Mouse (Mus musculus) CH12.LX (cell line): Measurements from ENCODE around the gene Sesn1. TPM values are rescaled to one million over a fixed set of nuclear protein-coding genes. Genes with fewer than 3 reads are reported as not detected.
A peak's percentile ranks its signal among the peaks of the same experiment; 100 is the strongest.

Experiments
- DNase-seq: peaks from one replicate; pipeline ENCODE4 v3.0.0-alpha.2; 2013; ENCODE audit errors: extremely low read depth
- H3K27ac ChIP-seq: 2 replicates; pipeline ENCODE4 v1.5.1; 2012; ENCODE audit warnings: low read depth, mild to moderate bottlenecking, control low read depth, moderate library complexity; ENCODE audit not compliant: insufficient read depth
- H3K27me3 ChIP-seq: replicated peaks from 2 replicates; pipeline ENCODE3; 2012; ENCODE audit warnings: inconsistent platforms
- H3K36me3 ChIP-seq, 2 experiments: replicated peaks in 1 of 2; 2 replicates each; pipeline versions ENCODE3 to v1.6.1; 2012; ENCODE audit warnings: inconsistent platforms in 1 of 2, low read length in 1 of 2, mild to moderate bottlenecking in 1 of 2, mixed read lengths in 1 of 2, moderate library complexity in 1 of 2; ENCODE audit not compliant: control insufficient read depth in 1 of 2, insufficient read depth in 1 of 2
- H3K4me1 ChIP-seq, 2 experiments: 2 replicates each; pipeline ENCODE4 v1.6.1; 2012; ENCODE audit warnings: inconsistent platforms in 1 of 2, moderate library complexity in 1 of 2; ENCODE audit not compliant: insufficient read depth in 2 of 2, control insufficient read depth in 1 of 2
- H3K4me2 ChIP-seq: 2 replicates; pipeline ENCODE4 v1.6.1; 2012; ENCODE audit warnings: low read depth, mild to moderate bottlenecking, control low read depth; ENCODE audit not compliant: poor library complexity, insufficient read depth, severe bottlenecking
- H3K4me3 ChIP-seq, 3 experiments: fragments of 150-350 bp in 1 of 3; sonication (generic) in 1 of 3; replicated peaks in 1 of 3; 2 replicates each; pipeline versions ENCODE3 to v1.5.1; 2011 to 2012; ENCODE audit warnings: low read depth in 2 of 3, low read length in 2 of 3, mild to moderate bottlenecking in 2 of 3, moderate library complexity in 2 of 3, control low read depth in 1 of 3, improper control_type of control experiment in 1 of 3, inconsistent platforms in 1 of 3, mixed read lengths in 1 of 3; ENCODE audit not compliant: poor library complexity in 1 of 3
- H3K79me2 ChIP-seq: replicated peaks from 2 replicates; pipeline ENCODE4 v1.6.1; 2012; ENCODE audit warnings: mild to moderate bottlenecking, moderate library complexity; ENCODE audit not compliant: control insufficient read depth, poor library complexity, insufficient read depth, severe bottlenecking; ENCODE audit errors: extremely low read depth
- H3K9ac ChIP-seq: 2 replicates; pipeline ENCODE4 v1.6.1; 2012; ENCODE audit warnings: low read depth, mild to moderate bottlenecking, control low read depth, moderate library complexity; ENCODE audit not compliant: insufficient read depth
- H3K9me3 ChIP-seq: replicated peaks from 2 replicates; pipeline ENCODE3; 2012; ENCODE audit warnings: low read length, inconsistent platforms, mixed read lengths
- CHD1 ChIP-seq: IDR thresholded peaks from 2 replicates; pipeline ENCODE4 v1.6.1; 2012; ENCODE audit warnings: low read depth, low read length, improper control_type of control experiment, inconsistent platforms
- EP300 ChIP-seq: IDR thresholded peaks from 2 replicates; pipeline ENCODE4 v1.6.1; 2011; ENCODE audit warnings: low read length, improper control_type of control experiment
- GABPA ChIP-seq: IDR thresholded peaks from 2 replicates; pipeline ENCODE4 v1.6.1; 2012; ENCODE audit warnings: low read depth, low read length, improper control_type of control experiment, inconsistent platforms; ENCODE audit not compliant: insufficient replicate concordance
- HCFC1 ChIP-seq: IDR thresholded peaks from 2 replicates; pipeline ENCODE4 v1.6.1; 2012; ENCODE audit warnings: low read depth, mild to moderate bottlenecking, inconsistent platforms, low read length, improper control_type of control experiment
- MAFK ChIP-seq: IDR thresholded peaks from 2 replicates; pipeline ENCODE4 v1.6.1; 2011; ENCODE audit warnings: low read length, improper control_type of control experiment; ENCODE audit not compliant: insufficient replicate concordance
- MAZ ChIP-seq: IDR thresholded peaks from 2 replicates; pipeline ENCODE4 v1.6.1; 2012; ENCODE audit warnings: low read depth, mild to moderate bottlenecking, inconsistent platforms, low read length, improper control_type of control experiment, moderate library complexity
- MXI1 ChIP-seq: IDR thresholded peaks from 2 replicates; pipeline ENCODE4 v1.6.1; 2011; ENCODE audit warnings: mild to moderate bottlenecking, low read depth, low read length, improper control_type of control experiment
- MYC ChIP-seq: IDR thresholded peaks from 2 replicates; pipeline ENCODE4 v1.6.1; 2011; ENCODE audit warnings: low read depth, mild to moderate bottlenecking, improper control_type of control experiment, low read length
- NELFE ChIP-seq: IDR thresholded peaks from 2 replicates; pipeline ENCODE4 v1.6.1; 2011; ENCODE audit warnings: low read depth, low read length, improper control_type of control experiment
- POLR2A ChIP-seq: IDR thresholded peaks from 2 replicates; pipeline ENCODE4 v1.6.1; 2011; ENCODE audit warnings: low read depth, mild to moderate bottlenecking, improper control_type of control experiment, low read length
- RAD21 ChIP-seq: IDR thresholded peaks from 2 replicates; pipeline ENCODE4 v1.6.1; 2011; ENCODE audit warnings: low read depth, mild to moderate bottlenecking, low read length, improper control_type of control experiment, moderate library complexity
- TCF12 ChIP-seq: IDR thresholded peaks from 2 replicates; pipeline ENCODE4 v1.6.1; 2014; ENCODE audit warnings: low read depth, mild to moderate bottlenecking, inconsistent platforms, low read length, improper control_type of control experiment
- dilution Hi-C: fragments of 300-500 bp; cut with MboI; formaldehyde crosslinking; loops from 2 replicates; pipeline ENCODE4 v1.14.3; 2020; ENCODE audit warnings: low sequenced_read_pairs; ENCODE audit not compliant: extremely low pct_unique_long_range_greater_than_20kb, extremely low pct_ligation_motif_present
- in situ Hi-C: fragments of 300-500 bp; cut with MboI; formaldehyde crosslinking; loops from 3 replicates; pipeline ENCODE4 v1.14.3; 2019; ENCODE audit warnings: low sequenced_read_pairs, low pct_ligation_motif_present, low pct_unique_long_range_greater_than_20kb, mixed read lengths
- polyA plus RNA-seq: library from polyadenylated mRNA; unstranded; fragments of >175 nt; gene quantifications from 2 replicates; pipeline ENCODE4 v1.2.1, GENCODE M21; 2012; ENCODE audit warnings: low read depth; ENCODE audit not compliant: insufficient read length
- total RNA-seq, 2 experiments: library from RNA; depleted of rRNA; stranded (reverse); fragments of 300-350 nt in 1 of 2; fragments of >200 nt in 1 of 2; gene quantifications; 2 replicates each; pipeline ENCODE4 v1.2.3; 2012 to 2014

The Sesn1 gene
- total and polyA plus RNA-seq, 3 experiments: 10.4 to 27.8 (median 22.0) TPM

- in situ Hi-C loops (loop anchor here (10.0 to 25.0 kb wide), 2 partner anchors 118 to 441 kb away; partner anchors contain the start of gene Cd164), dilution Hi-C loops (no loop called here)
- Histone ChIP-seq H3K4me1 (peaks cover 0 to 34% of the 10 kb centered on the region in 2 experiments; a peak in 2 of 4 replicates), H3K9me3 (no peaks in the 10 kb centered on the region), H3K79me2 (no peaks in the 10 kb centered on the region), H3K4me3 (peak overlapping the region; percentile 53 to 85 (median 68)), H3K27ac (peak overlapping the region; percentile 4; the same call in 1 of the 2 replicates), H3K9ac (peak overlapping the region; percentile 58), H3K4me2 (0 out of 2 replicates have a peak overlapping the region, but pooled peaks have one; percentile 68), H3K36me3 (peaks cover 0 to 7% of the 10 kb centered on the region in 2 experiments), H3K27me3 (no peaks in the 10 kb centered on the region)
- TF ChIP-seq MAFK (no peak), GABPA (no peak), CHD1 (no peak), MXI1 (no peak), HCFC1 (no peak), MYC (no peak), RAD21 (no peak), EP300 (no peak), NELFE (no peak), MAZ (no peak)
- peak; percentile 14 for DNase-seq
Observed at GRCm38 (mm10) chr10:41952850-41953527, 143.3 kb downstream of the Sesn1 start.

DNA sequence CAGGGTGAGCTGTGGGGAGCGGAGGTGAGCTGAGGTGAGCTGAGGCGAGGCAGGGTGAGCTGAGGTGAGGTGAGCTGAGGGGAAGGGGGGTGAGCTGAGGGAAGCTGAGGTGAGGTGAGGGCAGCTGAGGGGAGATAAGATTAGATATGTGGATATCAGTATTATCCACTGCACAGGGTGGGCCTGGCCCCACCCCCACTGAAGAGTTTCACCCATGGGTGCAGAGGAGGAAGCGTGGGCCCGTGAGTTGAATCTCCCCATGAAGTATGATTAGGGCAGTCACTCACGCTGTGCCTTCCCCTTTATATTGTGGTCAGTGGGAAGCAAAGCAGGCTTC lies 143.8 kb downstream of the Sesn1 start:
- Histone ChIP-seq H3K27me3 (no peaks in the 10 kb centered on the region), H3K9ac (peak overlapping the region; percentile 58), H3K79me2 (no peaks in the 10 kb centered on the region), H3K4me3 (peak overlapping the region; percentile 53 to 85 (median 68)), H3K9me3 (no peaks in the 10 kb centered on the region), H3K36me3 (peaks cover 0 to 7% of the 10 kb centered on the region in 2 experiments), H3K4me2 (peak overlapping the region; percentile 68; the same call in 1 of the 2 replicates), H3K4me1 (peaks cover 0 to 34% of the 10 kb centered on the region in 2 experiments; a peak in 2 of 4 replicates), H3K27ac (peak overlapping the region; percentile 4; the same call in 1 of the 2 replicates)
- dilution Hi-C loops (no loop called here), in situ Hi-C loops (loop anchor here (10.0 to 25.0 kb wide), 2 partner anchors 119 to 441 kb away; partner anchors contain the start of gene Cd164)
- no peak for DNase-seq
- no peak for TF ChIP-seq TCF12
- TF ChIP-seq POLR2A: 0 out of 2 replicates have a peak, but pooled peaks have one; percentile 6
